Mouse (Mus musculus) small intestine, adult 2 months (tissue): ENCODE data around the gene Prkca.

ENCODE experiments used
- CTCF ChIP-seq: fragments of 200-500 bp; IDR thresholded peaks from 2 replicates; pipeline ENCODE4 v1.5.1; 2012; ENCODE audit warnings: low read depth, mild to moderate bottlenecking, control low read depth, inconsistent platforms, low read length, moderate library complexity, mixed read lengths; ENCODE audit not compliant: insufficient replicate concordance, insufficient read length; ENCODE audit errors: extremely low read depth
- POLR2A ChIP-seq: fragments of 200-500 bp; IDR thresholded peaks from 2 replicates; pipeline ENCODE4 v1.6.1; 2012; ENCODE audit warnings: low read depth, mild to moderate bottlenecking, control low read depth, inconsistent platforms, low read length, moderate library complexity

DNA sequence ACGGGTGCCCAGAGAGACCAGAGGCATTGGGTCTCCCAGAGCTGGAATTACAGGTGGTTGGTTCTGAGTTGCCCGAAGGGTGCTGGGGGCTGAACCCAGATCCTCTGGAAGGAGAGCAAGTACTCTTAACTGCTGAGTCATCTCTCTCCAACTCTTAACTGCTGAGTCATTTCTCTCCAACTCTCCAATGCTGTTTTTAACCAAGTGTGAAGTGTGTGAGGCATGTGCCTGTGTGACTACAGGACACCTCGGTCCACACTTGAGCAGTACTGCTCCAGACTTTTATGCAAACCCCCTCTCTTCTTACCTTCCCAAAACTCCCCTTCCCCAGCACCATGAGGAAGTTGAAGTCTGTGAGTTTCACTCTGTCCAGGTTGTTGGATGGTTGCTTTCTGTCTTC is 357.8 kb downstream of the Prkca start:
- TF ChIP-seq POLR2A = no peak
- TF ChIP-seq CTCF = no peak
